Mouse (Mus musculus) limb, embryonic 11.5 days (tissue): ENCODE results near the gene Rab40c. TPM values are rescaled to one million over a fixed set of nuclear protein-coding genes. Genes with fewer than 3 reads are reported as not detected.
A peak's percentile ranks its signal among the peaks of the same experiment; 100 is the strongest.

Source experiments
- ATAC-seq: fragments of 200-750 bp; cut with Nextera tagmentation; 2 replicates; pipeline ENCODE4 v1.8.0; 2017; ENCODE audit warnings: low read depth; ENCODE audit not compliant: insufficient number of reproducible peaks, low FRiP score, low TSS enrichment
- DNase-seq: peaks from one replicate; pipeline ENCODE4 v3.0.0-alpha.2; 2015; ENCODE audit warnings: low spot score
- H3K27ac ChIP-seq: fragments of 300-500 bp; sonication (generic); replicated peaks from 2 replicates; pipeline ENCODE4 v1.5.1; 2014; ENCODE audit warnings: low read depth, mild to moderate bottlenecking, low read length
- H3K27me3 ChIP-seq: fragments of 300-500 bp; sonication (generic); 2 replicates; pipeline ENCODE4 v1.6.1; 2014; ENCODE audit warnings: mild to moderate bottlenecking, low read length, mixed read lengths; ENCODE audit not compliant: control insufficient read depth, insufficient read depth
- H3K36me3 ChIP-seq: fragments of 300-500 bp; sonication (generic); 2 replicates; pipeline ENCODE4 v1.6.1; 2014; ENCODE audit warnings: mild to moderate bottlenecking, low read length, moderate library complexity, mixed read lengths; ENCODE audit not compliant: control insufficient read depth, insufficient read depth
- H3K4me1 ChIP-seq: fragments of 300-500 bp; sonication (generic); 2 replicates; pipeline ENCODE4 v1.6.1; 2014; ENCODE audit warnings: low read length, mixed read lengths; ENCODE audit not compliant: control insufficient read depth, insufficient read depth
- H3K4me2 ChIP-seq: fragments of 300-500 bp; sonication (generic); 2 replicates; pipeline ENCODE4 v1.6.1; 2014; ENCODE audit warnings: low read depth, mild to moderate bottlenecking, moderate library complexity; ENCODE audit not compliant: severe bottlenecking
- H3K4me3 ChIP-seq: fragments of 300-500 bp; sonication (generic); 2 replicates; pipeline ENCODE4 v1.5.1; 2014; ENCODE audit warnings: low read depth, low read length
- H3K9ac ChIP-seq: fragments of 300-500 bp; sonication (generic); 2 replicates; pipeline ENCODE4 v1.6.1; 2014; ENCODE audit warnings: mild to moderate bottlenecking, low read length
- H3K9me3 ChIP-seq: fragments of 300-500 bp; sonication (generic); 2 replicates; pipeline ENCODE4 v1.6.1; 2016; ENCODE audit warnings: low read length; ENCODE audit not compliant: control insufficient read depth
- WGBS: fragments of 180-500 bp; shearing (Covaris S2); extraction: QIAGEN DNeasy Blood & Tissue Kit; methylation state at CpG from one replicate; pipeline ENCODE4 v1.1.7; 2014; 5-methylcytosine and 5-hydroxymethylcytosine counted together
- polyA plus RNA-seq: library from polyadenylated mRNA; unstranded; fragments of >200 nt; fragmentation: Nextera tagmentation; extraction: Ambion mirVana; gene quantifications from 2 replicates; pipeline ENCODE4 v1.2.1, GENCODE M21; 2014

Rab40c gene
- polyA plus RNA-seq, 1 experiment from 2014 or later: 19.7 TPM

DNA sequence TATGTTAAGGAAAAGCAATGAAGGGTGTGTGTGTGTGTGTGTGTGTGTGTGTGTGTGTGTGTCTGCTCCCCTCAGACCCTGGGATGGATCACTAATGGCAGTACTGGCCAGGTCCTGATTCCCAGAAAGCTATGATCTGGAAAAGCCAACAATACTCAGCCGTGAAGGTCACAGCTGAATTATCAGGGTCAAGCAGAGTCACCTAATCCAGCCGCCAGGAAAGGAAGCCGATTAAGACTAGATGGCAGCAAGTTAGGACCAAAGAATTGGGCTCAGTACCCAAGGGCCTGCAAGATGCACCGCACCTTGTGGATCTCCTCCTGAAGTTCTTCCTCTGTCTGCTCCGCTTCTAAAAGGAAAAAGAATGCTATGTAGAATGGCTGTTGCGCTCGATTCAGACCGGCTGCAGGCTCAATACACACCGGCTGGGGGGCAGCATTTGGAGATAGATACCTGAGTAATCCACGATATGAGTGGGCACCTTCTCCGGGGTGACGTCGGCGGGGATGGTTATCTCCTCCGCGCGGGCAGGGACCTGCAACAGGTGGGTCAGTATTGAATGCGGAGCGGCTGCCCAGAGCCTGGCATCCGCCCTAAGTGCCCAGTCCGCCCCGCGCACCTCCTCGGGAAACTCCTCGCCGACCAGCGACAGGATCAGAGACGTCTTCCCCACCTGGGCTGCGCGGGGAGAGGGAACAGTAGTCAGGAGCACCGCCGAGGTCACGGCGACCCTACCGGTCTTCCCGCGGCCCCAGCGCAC is 75.7 kb downstream of the Rab40c start:
- no peaks in the 10 kb centered on the region for H3K27me3 ChIP-seq
- peak overlapping the region; percentile 87 for H3K4me3 ChIP-seq
- no peak overlapping the region for H3K27ac ChIP-seq
- H3K9ac ChIP-seq: peak overlapping the region; percentile 80
- H3K4me1 ChIP-seq: peaks cover 8% of the 10 kb centered on the region
- H3K4me2 ChIP-seq: peak overlapping the region; percentile 74
- peaks cover 28% of the 10 kb centered on the region for H3K36me3 ChIP-seq
- no peak for DNase-seq
- 4% methylated on average over 38 of the region's 38 CpGs for WGBS
- ATAC-seq: peak; percentile 53
- H3K9me3 ChIP-seq: no peaks in the 10 kb centered on the region

DNA sequence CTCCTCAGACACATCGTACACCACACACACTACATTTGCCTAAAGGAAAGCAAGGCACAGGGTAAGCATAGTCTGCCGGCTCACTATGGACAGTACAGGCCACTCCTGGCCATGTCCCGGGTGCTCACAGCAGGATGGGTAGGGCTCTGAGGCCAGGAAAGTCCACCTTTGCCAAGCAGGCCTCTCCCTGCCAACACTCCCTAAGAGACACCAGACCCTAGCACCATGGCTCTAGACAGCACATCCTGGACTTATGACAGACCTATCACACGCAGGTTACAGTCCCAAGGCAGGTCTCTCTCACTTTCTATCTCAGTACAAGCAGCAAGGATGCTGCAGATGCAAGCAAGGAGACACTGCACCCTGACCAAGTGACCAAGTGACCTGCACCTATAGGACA is 76.4 kb downstream of the Rab40c start:
- H3K36me3 ChIP-seq: peaks cover 29% of the 10 kb centered on the region
- H3K27me3 ChIP-seq: no peaks in the 10 kb centered on the region
- no peak overlapping the region for H3K27ac ChIP-seq
- 98% methylated on average over 4 of the region's 4 CpGs for WGBS
- H3K9ac ChIP-seq: no peak overlapping the region
- H3K4me2 ChIP-seq: peak overlapping the region; percentile 74
- no peak for ATAC-seq
- H3K4me1 ChIP-seq: peaks cover 8% of the 10 kb centered on the region
- no peaks in the 10 kb centered on the region for H3K9me3 ChIP-seq
- DNase-seq: no peak
- H3K4me3 ChIP-seq: peak overlapping the region; percentile 87; the same call in 1 of the 2 replicates

DNA sequence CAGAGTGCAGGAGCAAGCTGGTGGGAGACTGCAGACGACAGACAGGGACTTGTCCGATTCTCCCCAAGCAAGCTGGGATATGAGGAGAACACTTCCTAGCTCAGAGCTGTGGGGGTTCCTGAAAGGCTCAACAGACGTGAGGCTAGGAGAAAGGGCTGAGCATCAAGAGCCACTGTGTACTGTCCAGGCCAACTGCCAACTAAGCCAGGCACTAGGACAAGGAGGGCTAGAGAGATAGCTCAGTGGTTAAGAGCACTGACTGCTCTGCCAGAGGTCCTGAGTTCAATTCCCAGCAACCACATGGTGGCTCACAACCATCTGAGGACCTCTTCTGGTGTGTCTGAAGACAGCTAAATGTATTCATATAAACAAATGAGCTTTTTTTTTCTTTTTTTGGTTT is 77.0 kb downstream of the Rab40c start:
- 86% methylated on average over 3 of the region's 3 CpGs for WGBS
- H3K9me3 ChIP-seq: no peaks in the 10 kb centered on the region

DNA sequence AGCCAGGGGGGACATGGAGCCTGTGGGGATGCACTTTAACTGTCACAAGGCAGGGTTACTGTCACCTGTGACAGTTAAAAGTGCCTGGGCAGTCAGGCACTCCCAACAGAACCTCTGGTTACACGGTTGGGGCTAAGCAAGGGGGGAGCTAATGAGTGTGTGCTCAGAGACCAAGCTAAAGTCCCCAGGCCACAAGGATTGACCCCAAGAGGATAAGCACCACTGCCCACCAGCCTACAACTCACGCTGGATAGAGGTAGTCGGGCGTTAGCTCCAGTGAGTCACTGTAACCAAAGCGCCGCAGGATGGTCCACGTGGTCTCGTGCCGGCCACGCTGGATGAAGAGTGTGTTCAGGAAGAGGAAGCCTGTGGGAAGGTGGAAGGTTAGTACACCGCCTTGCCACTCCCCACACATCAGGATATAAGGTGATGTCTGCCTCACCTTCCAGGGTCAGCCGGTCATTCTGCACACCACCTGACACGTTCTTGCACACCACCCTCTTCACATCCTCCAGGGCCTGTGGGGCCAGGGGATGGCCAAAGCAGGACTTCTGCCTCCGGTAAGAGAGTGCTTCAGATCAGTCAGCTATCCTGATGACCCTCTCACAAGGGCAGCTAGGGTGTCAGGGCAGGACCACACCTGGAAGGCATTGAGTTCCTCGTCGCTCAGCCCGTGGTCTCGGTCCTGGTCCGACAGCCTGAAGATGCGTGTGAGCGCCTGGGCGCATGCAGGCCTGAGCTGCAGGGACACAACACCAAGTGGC is 78.2 kb downstream of the Rab40c start, which contains the start of gene Gm20683:
Gene Gm20683, minus strand, starts transcription at position 647 of the 764 bp plus-strand sequence.
- ATAC-seq (no peak), DNase-seq (no peak)
- Histone ChIP-seq H3K27ac (no peak within 1 kb of the TSS), H3K4me3 (no peak within 1 kb of the TSS), H3K27me3 (no peaks in the 10 kb centered on the region), H3K9ac (no peak within 1 kb of the TSS), H3K4me1 (peaks cover 14% of the 10 kb centered on the region), H3K9me3 (no peaks in the 10 kb centered on the region), H3K4me2 (no peak within 1 kb of the TSS), H3K36me3 (peaks cover 29% of the 10 kb centered on the region)
- WGBS: 94% methylated on average over 22 of the region's 22 CpGs

More for the DNA sequence above, 77.0 kb downstream of the Rab40c start:
- no peak for DNase-seq
- Histone ChIP-seq H3K4me2 (no peak overlapping the region), H3K4me1 (peaks cover 8% of the 10 kb centered on the region), H3K27ac (no peak overlapping the region), H3K4me3 (no peak overlapping the region), H3K9ac (no peak overlapping the region), H3K27me3 (no peaks in the 10 kb centered on the region), H3K36me3 (peaks cover 29% of the 10 kb centered on the region)
- no peak for ATAC-seq

DNA sequence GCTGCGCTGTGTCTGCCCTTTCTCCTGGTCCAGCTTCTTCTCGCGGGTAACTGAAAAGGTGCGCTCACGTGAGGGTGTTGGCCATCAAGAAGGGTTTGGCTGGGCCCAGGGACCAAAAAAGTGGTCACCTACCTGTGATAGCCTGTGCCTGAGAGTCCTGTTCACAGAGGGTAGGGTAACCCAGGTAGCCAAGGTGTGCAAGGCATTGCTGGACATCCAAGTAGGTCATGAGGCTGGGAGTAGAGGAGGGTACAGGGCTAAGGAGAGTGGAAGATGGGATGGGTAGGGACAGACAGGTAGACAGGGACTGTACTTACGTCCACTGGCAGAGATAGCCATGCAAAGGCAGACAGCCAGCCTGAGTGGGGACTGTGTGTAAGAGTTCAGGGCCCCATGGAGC is 79.0 kb downstream of the Rab40c start:
- no peak overlapping the region for H3K4me2 ChIP-seq
- no peaks in the 10 kb centered on the region for H3K27me3 ChIP-seq
- no peaks in the 10 kb centered on the region for H3K9me3 ChIP-seq
- ATAC-seq (no peak), DNase-seq (no peak)
- H3K4me3 ChIP-seq: no peak overlapping the region
- peaks cover 15% of the 10 kb centered on the region for H3K4me1 ChIP-seq
- H3K36me3 ChIP-seq: peaks cover 29% of the 10 kb centered on the region
- H3K9ac ChIP-seq: no peak overlapping the region
- H3K27ac ChIP-seq: no peak overlapping the region
- WGBS: 94% methylated on average over 6 of the region's 6 CpGs

DNA sequence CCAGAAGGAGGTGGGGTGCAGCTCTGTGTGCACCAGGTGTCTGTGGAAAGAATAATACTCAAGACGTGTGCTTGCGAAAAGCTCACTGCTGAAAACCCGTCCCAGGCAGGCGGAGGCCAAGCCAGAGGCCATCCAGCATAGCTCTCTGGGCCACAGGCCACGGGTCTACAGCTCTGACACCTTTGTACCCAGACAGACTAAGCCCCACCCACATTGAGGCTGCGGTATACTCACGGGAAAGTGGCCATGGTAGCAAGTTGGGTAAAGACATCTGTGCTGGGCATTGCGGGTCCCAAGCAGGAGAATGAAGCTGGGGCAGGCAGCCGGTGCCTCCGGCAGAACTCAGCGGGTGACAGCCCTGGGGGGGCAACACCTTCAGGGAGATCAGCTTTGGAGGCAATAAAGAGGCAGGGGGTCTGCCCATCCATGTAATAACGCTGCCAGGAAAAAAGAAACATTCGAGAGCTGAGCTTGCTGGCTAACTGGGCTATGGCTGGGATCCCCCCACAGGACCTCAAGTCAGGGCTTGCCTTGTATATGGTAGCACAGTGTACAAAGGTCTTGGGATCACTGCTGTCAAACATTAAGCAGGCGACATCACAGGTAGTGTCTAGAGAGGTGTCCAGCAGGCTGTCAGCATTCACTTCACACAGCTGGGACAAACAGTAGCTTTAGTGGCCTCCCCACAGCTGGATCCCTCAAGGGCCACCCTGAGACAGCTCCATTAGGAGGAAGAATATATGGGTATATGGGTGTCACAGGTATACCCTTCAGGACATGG is 79.9 kb downstream of the Rab40c start:
- DNase-seq (no peak), ATAC-seq (no peak)
- WGBS: 81% methylated on average over 14 of the region's 14 CpGs
- Histone ChIP-seq H3K27me3 (no peaks in the 10 kb centered on the region), H3K9me3 (no peaks in the 10 kb centered on the region), H3K9ac (peak overlapping the region; percentile 2; the same call in 1 of the 2 replicates), H3K4me3 (no peak overlapping the region), H3K4me2 (no peak overlapping the region), H3K4me1 (peaks cover 16% of the 10 kb centered on the region), H3K27ac (no peak overlapping the region), H3K36me3 (peaks cover 33% of the 10 kb centered on the region)

DNA sequence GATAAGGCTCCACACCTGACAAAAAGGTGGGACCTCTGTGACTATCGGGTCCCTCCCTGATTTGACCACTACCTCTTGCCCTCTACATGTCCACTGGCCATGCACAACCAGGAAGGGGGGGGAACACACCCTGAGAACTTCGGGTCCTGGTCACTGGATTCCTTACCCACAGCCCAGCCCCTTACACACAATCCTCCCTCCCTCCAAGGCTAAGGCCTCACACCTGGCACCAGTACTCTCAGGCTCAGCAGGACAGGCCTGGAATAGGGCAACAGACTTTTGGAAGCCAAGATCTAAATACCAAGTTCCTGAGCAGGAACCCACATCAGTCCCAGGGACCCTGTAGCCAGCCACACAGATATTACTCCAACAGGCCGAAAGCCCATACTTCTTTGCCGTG is 80.6 kb downstream of the Rab40c start:
- ATAC-seq: no peak
- 89% methylated on average over 4 of the region's 4 CpGs for WGBS

DNA sequence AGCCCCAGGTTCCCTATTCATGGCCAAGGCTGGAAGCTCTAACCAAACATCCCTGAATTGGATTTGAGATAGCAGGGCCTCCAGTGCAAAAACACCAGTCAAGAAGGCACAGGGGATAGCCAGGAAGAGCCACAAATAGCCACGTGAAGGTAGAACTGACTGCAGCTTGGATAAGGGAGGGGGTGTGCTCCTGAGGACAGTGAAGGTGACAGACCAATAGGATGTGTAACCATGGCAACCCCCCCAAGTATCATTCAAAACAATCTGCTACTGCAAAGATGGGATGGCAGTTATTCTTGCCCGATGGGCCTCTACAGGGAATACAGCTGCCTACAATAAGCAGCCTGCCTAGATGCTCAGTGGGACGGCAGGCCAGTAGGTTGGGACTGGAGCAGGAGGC is 82.0 kb downstream of the Rab40c start:
- Histone ChIP-seq H3K27me3 (no peaks in the 10 kb centered on the region), H3K4me2 (no peak overlapping the region), H3K9me3 (no peaks in the 10 kb centered on the region), H3K9ac (no peak overlapping the region), H3K27ac (no peak overlapping the region), H3K4me3 (no peak overlapping the region), H3K4me1 (peaks cover 18% of the 10 kb centered on the region), H3K36me3 (peaks cover 33% of the 10 kb centered on the region)
- DNase-seq: no peak
- WGBS: 60% methylated on average over 3 of the region's 3 CpGs
- ATAC-seq: no peak

More for the DNA sequence above, 80.6 kb downstream of the Rab40c start:
- Histone ChIP-seq H3K9me3 (no peaks in the 10 kb centered on the region), H3K4me3 (no peak overlapping the region), H3K4me2 (no peak overlapping the region), H3K36me3 (peaks cover 33% of the 10 kb centered on the region), H3K4me1 (peaks cover 23% of the 10 kb centered on the region), H3K27me3 (no peaks in the 10 kb centered on the region), H3K27ac (no peak overlapping the region), H3K9ac (no peak overlapping the region)
- no peak for DNase-seq
